Mouse (Mus musculus): ENCODE data around the gene Hap1.

- no peak for TF ChIP-seq CTCF (IDR thresholded peaks at IDR 0.05 in 2 of 3, conservative IDR thresholded peaks at IDR 0.05 in 1 of 3; ENCODE audit: control insufficient read depth in 1 of 3, insufficient read depth in 1 of 3, low read depth in 2 of 3, low read length in 3 of 3, poor library complexity in 1 of 3, severe bottlenecking in 1 of 3)
- no peak for TF ChIP-seq UBTF (IDR thresholded peaks at IDR 0.05; ENCODE audit: borderline replicate concordance, insufficient read depth, low read depth, low read length)
- TF ChIP-seq POLR2A (IDR thresholded peaks at IDR 0.05; ENCODE audit: control insufficient read depth in 1 of 2, insufficient read depth in 1 of 2, low read depth in 1 of 2, low read length in 2 of 2, poor library complexity in 1 of 2): no peak
- no peak for TF ChIP-seq NRF1 (IDR thresholded peaks at IDR 0.05; ENCODE audit: insufficient read depth, low read depth, low read length, poor library complexity, severe bottlenecking)
Observed at GRCm38 (mm10) chr11:100389931-100390445, 34.1 kb upstream of the Hap1 start.
